Mouse (Mus musculus) lung, postnatal 10 days (tissue): ENCODE results near the gene Bglap2.
"Not testable (repeated sequence)": the region's sequence is repeated elsewhere in the genome, so short reads cannot be mapped to it uniquely, and the experiment has no call there.

Experiments
- DNase-seq: peaks from one replicate; pipeline ENCODE4 v3.0.0; 2021

The Bglap2 gene

DNA sequence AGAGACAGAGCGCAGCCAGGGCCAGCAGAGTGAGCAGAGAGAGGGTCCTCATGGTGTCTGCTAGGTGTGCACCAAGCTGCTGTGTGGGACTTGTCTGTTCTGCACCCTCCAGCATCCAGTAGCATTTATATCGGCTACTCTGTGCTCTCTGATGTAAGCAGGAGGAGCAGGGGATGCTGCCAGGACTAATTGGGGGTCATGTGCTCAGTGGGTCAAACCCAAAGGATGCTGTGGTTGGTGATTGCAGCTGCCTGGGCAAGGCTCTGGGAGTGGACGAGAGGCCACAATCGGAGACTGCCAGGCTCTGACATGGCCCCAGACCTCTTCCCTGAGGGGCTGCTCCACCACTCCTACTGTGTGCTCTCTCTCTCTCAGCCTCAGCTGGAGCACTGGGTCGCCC, at the start of gene Bglap2:
TSS of gene Bglap2 (minus strand) at position 101 of the 400 bp plus-strand sequence.
- DNase-seq = not testable (repeated sequence)

DNA sequence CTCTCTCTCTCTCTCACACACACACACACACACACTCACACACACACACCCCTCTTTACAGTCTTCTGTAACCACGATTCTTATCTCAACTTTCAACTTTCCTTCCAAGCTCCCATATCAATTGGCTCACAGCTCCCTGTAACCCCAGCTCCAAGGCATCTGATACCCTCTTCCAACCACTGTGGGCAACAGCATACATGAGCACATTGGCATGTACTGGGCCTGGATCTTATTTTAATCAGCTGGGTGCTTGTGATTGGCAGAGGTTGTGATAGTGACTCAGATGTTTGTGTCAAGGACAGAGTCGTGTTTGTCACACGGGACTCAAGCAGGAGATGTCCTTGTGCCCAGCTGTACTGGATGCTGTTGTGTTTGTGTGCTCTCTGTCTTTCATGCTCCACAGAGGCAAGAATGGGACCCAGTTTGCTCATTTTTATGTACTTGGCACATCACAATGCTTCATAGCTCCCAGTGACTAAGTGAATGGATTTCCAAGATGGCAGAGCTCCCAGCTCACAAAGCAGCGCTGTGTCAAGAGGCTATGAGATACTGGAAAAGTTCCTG, 48.9 kb upstream of the Bglap2 start:
- no peak for DNase-seq

DNA sequence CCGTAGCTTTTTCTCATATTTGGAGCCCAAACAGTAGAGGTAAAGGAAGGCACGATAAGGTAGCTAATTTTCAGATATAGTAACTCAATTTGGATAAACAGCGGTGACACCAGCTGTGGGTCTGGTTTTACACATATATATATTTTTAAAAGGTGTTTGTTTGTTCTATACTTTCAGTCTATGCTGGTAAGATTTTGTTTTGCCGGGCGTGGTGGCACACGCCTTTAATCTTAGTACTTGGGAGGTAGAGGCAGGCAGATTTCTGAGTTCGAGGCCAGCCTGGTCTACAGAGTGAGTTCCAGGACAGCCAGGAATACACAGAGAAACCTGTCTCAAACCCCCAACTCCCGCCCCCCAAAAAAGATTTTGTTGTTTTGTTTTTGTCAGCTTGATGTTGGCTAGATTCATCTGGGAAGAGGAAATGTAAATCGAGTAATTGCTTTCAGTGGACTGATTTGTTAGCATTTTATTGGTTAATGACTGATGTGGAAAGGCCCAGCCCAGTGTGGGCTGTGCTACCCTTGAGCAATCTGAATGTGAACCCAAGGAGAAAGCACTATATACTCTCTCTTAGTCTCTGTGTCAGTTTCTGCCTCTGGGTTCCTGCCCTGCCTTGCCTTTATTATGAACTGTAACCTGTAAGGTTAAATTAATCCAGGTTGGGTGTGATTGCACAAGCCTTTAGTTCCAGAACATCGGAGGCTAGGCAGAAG, 47.4 kb upstream of the Bglap2 start:
- no peak for DNase-seq

DNA sequence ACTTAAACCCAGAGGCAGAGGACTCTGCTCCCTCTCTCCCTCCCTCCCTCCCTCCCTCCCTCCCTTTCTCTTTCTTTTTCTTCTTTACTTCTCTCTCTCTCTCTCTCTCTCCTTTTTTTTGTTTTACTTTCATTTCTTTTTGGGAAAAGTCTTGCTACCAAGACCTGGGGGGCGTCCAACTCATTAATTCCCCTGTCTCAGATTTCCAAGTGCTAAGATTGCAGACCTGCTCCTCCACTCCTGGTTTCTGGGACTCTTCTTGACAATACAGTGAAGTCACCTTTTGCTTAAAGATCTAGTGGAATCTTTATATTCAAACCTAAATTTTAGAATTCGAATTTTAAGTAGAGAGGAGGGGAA, 46.8 kb upstream of the Bglap2 start:
- DNase-seq = no peak

DNA sequence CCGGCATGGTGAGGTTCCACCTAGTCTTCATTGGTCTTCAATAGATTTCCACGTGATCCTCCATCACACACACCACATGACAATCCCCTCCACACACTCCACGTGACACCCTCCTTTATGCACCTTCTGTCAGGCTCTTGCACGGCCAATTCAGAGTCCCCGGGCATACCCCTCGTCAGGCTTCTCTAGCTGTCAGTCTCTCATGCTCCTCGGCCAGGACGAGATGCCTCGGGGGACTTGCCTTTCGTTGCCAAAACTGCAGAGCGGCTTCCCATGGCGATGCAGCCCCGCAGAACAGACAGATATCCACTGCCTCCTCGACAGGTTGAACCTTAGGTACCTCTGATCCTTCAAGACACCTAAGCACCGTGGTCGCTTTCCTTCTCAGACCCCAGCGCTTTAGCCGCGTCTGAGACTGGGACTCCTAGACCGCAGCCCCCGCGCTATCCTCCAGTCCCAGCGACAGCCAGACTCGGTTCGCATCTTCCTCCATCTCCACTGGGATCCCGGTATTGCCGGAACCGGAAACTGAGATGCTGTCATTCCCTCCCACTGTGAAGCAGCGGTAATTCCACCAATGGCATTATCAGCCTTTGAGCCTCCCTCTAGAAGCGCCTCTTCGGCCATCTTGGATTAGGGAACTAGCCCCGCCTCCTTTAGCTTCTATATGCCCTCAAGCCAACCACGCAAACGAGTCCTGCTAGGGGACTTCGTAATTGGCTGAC, 46.3 kb upstream of the Bglap2 start, which contains the start of gene Slc25a44:
TSS of gene Slc25a44 (minus strand) at position 535 of the 725 bp plus-strand sequence.
- peak; percentile 99 for DNase-seq

DNA sequence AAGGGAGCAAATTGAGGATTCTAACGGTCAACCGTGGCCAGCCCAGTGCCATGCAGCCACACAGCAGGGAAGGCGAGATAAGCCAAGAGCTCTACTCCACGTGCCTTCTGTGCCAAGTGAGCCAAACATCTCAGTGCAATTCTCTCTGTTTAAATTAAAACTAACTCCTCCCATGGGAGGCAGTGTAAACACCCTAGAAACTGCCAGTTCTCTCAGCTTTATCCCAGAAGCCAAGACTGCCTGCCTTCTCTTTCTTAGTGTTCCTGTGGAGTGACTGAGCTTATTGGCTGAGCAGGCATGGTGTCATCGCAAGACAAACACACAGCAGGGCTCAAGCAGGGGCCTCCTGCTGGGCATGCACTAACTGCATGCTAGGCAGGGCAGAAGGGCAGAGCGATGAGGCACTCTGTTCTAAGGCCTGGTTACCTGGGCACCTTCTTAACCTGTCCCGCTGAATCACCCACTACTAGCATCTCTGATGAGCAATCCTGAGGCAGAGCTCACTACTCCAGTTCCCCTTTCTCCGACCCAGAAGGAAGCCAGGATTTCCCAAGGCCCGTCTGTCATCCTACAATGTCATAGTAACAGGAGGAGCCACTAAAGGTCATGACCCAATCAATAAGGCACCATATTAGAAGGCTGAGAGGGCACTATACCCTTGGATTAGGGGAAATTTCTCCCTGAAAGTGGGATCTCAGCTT, 43.7 kb upstream of the Bglap2 start:
- peak; percentile 55 for DNase-seq

DNA sequence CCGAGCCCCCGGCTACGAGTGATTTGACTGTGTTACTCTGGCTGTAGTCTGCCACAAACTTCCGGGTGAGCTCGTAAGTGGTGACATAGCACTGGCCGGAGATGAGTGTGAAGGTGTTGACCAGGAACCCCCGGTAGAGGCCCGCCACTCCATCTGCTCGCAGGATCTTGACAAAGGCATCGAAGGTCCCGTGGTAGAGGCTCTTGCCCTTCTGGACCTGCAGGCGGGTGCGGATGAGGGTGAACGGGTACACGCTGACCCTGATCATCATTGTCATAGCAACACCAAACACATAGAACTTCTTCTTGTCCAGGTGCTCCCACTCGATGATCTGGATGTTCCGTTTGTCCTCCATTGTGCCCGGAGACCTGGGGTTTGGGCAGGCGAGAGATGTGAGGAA, 42.3 kb upstream of the Bglap2 start:
- no peak for DNase-seq

DNA sequence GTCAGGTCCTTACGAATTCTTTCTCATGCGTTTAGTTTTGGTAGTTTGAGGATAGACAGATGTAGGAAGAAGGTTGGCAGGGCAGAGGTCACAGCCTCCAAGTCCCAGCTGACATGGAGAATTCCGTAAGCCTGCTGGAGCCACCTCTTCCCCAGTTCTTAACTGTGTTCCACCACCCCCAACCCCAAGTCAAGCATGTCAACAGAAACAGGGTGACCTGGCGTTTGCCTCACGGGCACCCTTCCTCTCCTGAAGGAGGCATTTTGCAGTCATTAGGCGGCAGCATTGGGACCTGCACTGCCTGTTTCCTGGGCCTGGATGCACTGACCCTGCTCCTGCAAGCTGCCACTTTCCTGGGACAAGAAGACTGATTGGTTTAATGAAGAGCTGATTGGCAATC, 39.5 kb upstream of the Bglap2 start:
- DNase-seq = no peak

DNA sequence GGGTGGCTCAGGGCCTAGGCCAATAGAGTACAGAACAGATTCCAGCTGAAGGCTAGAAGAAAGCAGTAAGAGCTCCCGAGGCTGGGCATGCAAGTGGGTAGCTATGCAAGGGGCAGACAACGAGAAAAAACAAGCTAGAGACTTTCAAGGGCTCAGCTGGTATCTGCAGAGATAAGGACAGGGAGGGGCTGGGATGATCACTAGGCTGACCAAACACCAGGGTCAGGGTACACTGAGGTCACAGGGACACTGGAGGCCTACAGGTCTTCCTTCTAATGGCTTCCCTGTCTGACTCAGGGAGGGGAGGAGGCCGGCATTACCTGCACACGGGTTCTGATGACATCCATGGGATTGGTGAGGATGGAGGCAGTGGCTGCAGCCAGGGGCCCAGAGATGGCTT, 37.2 kb upstream of the Bglap2 start:
- no peak for DNase-seq

DNA sequence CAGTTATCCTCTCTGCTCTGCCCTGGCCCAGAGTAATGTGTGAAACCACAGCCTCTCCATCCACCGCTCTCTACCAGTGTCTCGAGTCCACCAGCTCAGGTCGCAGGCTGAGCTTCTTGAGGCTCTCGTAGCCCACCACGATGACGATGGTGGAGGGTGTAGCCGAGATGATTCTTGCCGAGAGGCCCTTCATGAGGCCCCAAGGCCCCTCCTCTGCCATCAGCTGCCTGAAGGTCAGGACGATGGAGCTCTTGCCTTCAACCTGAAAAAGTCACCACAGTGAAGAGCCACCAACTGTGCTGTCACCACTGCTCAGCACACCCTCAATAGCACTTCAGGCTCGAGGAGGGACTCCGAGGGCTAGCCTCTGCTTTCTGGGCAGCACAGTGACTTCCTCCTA, 34.1 kb upstream of the Bglap2 start:
- no peak for DNase-seq

DNA sequence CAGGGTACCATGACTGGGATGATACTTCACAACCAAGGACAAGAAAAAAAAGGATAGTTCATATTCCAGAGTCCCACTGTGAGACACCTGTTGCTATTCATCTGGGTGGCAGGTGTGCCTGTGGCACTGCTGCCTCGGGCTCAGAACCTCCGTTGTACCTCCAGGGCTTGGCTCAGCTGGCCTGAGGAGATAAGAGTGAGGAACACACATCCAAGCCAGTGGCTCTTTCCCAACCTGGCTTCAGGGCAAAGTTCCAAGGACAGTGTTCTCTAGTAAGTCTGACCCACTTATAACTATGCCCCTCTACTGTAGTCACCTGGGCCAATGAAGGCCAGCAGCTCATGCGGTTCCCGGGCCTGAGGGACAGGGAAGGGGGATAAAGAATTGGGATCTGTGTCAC, 33.2 kb upstream of the Bglap2 start:
- DNase-seq = no peak

DNA sequence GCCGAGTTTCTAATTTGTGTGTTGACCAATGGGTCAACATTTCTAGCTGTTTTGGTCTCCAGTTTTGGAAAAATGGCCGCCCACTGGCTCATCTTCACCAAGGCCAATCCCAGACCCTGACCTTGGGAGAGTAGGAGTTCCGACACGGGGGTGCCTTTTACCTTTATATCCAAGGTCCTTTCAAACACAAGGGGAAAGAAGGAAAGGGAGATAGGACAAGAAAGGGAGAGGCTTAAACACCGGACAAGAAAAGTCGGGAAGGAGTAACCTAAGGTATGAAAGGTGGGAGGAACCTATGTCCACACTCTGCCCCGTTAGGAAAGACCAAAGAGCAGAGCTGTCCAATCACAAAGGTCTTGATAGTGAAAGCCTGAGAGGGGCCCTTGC, 32.1 kb upstream of the Bglap2 start:
- peak; percentile 51 for DNase-seq

DNA sequence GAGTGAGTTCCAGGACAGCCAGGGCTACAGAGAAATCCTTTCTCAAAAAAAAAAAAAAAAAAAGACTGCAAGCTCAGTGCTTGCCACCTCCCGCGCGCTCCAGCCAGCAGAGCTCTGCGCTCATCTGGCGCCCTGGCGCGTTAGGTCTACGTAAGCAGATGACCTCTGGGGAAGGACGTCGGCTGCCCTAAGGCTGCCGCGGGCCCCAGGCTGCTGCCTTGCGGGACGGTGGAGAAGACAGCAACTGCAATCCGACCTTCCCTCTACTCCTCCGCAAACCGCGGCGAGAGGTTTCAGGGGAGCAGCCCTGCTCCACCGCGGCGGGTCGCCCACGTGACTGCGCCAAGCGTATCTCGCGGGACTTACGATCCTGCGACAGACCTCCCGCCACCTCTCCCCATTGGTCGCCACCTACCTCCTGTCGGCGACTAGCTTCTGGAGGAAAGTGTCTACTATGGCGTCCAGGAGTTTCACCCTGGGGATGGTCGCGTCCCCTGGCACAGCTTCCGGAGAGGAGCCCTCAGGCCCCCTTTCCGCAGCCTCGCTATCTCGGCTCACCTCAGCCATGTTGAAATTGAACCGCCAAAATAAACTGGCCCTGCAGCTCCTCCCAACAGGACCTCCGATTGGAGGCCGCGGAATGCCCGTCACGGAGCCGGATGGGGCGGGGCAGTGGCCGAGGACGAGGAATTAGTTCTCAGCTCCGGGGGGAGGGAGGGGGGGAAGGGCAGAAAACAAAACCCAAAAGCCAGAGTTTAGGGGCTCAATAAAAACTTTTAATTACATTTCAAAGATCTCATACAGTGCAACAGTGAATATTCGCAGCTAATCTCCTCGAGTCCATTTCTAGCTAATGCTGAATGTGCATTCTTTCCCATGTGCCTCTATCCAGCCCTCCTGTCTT, 31.5 kb upstream of the Bglap2 start, which contains the start of gene Pmf1:
TSS of gene Pmf1 (minus strand) at position 591 of the 904 bp plus-strand sequence.
- peak; percentile 97 for DNase-seq

DNA sequence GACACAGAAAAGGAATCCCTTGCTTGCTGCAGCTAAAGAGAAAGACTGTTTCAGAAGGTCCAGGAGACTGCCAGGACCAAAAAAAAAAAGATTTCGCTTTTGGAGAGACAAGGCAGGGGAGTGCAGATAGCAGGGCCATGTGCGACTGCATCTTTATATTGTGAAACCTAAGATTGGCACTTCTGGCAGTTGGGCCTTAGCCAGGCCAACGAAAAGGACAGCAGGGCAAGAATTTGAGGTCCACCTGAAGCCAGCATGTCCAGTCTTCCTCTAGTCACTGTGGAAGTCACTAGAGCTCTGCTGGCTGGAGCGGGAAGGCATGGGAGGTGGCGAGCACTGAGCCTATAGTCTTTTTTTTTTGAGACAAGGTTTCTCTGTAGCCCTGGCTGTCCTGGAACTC, 30.5 kb upstream of the Bglap2 start:
- DNase-seq = no peak

DNA sequence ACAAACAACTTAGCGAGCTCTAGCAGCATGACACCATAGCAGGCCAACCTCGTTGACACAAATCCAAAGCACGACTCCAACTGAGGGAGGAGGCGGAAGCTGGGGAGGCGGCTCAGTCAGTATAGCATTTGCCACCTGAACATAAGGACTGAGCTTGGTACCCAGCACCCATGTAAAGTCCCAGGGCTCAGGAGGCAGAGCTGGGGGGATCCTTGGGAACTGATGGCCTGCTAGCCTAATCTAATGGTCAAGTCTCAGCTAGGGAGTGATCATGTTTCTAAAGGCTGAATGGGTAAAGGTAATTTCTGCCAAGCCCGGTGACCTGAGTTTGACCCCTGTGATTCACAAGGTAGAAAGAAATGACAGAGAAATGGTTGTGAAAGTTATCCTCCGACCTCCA, 29.0 kb upstream of the Bglap2 start:
- no peak for DNase-seq

DNA sequence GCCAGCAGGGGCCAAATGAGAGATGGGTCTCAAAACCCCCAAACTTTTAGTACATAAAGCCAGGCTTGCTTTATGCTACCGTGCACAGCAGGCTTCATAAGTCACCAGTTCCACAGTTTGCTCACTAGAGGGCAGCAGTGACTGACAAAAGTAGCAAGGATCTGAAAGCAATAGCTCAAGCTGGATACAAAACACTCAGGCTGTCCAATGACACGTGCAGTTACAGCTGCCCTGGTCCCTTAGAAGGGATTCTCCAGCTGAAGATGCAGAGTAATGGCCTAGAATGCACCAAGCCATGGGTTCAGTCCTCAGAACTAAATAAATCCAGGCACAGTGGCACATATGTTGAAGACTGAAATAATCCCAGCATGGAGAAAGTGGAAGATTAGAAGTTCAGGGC, 28.6 kb upstream of the Bglap2 start:
- DNase-seq = peak; percentile 82

DNA sequence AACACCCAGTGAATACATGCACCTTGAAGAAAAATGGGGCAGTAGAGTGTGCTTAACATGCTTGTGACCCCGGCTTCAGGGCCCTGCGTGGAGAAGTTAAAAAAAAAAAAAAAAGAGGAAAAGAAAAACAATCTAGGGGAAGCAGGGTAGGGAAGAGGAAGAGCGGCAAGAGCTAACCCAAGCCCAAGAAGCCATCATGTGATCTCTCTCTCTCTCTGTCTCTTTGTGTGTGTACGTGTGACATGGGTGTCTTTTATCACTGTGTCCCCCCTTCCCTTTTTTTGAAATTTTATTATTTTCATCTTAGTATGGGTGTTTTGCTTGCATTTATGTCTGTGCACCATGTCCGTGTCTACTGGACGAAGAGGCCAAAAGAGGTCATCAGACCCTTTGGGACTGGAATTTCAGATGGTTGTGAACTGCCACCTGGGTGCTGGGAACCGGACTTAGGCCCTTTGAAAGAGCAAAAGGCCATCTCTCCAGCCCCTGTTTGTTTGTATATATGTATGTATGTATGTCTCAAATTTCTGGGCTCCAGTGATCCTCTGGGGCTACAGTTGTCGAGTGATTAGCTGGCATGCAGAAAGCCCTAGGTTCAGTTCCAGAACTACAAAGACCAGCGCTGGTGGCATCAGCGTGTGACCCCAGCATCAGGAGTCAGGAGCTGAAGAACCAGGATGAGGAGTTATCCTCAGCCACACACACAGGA, 25.2 kb upstream of the Bglap2 start:
- DNase-seq = no peak

DNA sequence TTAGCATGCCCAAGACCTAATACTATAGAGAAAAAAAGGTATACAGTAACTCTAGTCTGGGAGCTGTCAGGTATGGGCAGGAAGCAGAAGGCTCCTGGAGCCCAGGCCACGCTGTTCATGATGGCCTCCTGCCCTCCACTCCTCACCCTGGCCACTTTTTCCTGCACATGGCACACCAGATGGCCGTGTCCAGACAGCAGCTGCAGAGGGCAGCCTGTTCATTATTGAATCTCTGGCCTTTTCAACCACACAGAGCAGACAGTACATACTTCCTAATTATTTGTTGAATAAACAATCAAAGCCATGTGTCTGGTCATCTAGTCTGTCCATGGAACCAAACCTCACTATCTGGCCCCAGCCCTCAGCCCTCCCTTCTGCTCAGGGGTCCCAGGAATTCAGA, 20.2 kb upstream of the Bglap2 start:
- no peak for DNase-seq

DNA sequence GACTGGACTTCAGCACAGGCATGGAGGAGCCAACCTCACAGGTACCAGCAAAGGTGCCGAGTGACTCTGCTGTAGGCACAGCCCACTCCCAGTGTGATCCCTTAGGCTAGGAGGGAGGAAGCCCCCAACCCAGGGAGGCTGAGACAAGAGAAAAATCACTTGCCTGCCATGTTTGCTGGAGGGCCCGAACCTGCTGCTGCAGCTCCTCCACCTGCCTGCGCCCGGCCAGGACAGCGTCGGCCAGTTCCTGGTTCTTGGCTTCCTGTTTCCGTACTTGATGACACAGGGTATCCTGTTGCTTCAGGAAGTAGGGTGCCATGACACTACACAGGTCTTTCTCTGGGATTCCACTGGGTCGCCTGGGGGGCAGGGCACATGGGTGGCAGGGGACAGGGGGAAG, 17.2 kb upstream of the Bglap2 start:
- DNase-seq = no peak

DNA sequence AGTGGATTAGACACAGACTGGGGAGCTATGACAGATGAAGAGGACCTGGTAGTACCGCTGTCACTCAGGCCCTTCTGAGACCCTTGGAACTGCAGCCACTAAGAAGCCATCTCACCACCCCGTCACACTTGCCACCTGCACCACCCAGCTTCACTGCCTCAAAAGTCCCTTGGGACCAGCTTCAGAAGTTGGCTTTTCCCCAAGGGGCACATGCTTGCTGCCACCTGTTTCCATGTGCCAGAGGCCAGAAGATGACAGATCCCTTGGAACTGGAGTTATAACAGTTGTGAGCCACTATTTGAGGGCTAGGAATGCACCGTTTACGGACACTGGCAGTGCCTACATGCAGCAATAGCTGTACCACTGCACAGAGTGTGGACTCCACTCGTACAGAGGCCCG, 16.8 kb upstream of the Bglap2 start:
- DNase-seq = no peak

DNA sequence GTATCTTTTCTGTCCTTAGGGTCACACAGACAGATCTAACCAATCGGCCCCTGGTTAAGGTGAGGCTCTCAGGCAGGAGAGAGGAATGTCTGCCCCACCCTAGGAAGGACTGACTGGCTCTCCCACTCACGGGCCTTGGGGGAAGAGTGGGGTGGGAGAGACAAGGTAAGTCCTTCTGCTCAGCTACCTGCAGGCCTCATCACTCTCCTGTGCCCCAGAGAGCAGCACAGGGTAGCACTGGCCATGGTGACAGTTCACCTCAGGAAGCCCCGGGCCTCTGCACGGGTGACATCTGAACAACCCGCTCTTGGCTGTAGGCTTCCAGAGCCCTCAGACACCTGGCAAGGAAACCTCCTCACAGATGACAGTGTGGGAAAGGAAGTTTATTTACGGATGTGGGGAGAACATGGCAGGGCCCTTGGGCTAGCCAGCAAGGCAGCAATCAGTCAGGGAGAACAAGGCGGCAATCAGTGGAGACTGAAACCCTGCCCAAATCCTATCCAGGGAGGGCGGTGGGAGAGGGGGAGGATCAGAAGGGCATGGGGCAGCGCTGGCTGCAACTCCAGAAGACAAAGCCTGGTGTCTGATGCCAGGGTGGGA, 15.4 kb upstream of the Bglap2 start:
- no peak for DNase-seq
